Mouse (Mus musculus) urinary bladder, postnatal 14 days (tissue): ENCODE measurements around the gene Rnase9.

Experiments used
- DNase-seq: peaks from one replicate; pipeline ENCODE4 v3.0.0; 2021; ENCODE audit warnings: low spot score

Gene Rnase9

GRCm38 (mm10) chr14:51041769-51042168, at the start of gene Rnase9:
Gene Rnase9, minus strand, starts transcription at chr14:51041869.
- no peak for DNase-seq

GRCm38 (mm10) chr14:51090077-51090781, 48.6 kb upstream of the Rnase9 start:
- peak; percentile 81 for DNase-seq

DNA sequence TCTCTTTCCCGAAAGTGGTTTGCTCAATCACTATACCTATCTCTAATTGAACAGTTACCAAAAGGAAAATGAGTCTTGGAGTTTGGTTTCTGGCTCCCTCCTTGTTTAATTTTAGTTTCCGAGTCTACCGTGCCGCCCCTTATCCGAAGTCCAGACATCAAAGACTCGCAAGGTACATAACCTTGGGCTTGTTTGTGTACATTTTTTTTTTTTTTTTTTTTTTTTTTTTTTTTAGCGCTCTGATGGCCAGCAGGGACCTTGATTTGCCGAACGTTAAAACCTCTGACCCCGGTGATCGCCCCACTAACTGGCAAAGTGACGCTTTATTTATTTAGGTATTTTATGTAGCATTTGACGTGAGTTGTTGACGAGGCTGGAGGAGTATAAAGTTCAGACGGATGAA, 48.0 kb upstream of the Rnase9 start:
- no peak for DNase-seq

- DNase-seq: peak; percentile 96
Measured at GRCm38 (mm10) chr14:51088970-51089673, 47.5 kb upstream of the Rnase9 start.

- DNase-seq: peak; percentile 87
Measured at GRCm38 (mm10) chr14:51088166-51088969, 46.7 kb upstream of the Rnase9 start.

DNA sequence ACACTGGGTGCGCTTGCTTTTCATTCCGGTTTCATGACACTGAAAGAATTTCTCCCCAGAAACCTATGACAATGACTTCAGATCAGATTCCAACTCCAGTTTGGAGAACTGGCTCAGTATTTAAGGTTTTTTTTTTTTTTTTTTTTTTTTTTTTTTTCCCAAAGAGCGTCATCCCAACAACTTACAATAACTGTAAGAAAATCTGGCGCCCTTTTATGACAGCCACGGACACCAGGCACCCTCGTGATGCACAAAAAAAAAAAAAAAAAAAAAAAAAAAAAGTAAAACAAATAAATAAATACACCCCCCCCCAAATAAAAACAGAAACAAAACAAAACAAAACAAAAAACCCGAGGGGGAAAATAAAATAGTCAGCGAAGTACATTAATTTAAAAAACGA, 46.1 kb upstream of the Rnase9 start:
- no peak for DNase-seq

DNA sequence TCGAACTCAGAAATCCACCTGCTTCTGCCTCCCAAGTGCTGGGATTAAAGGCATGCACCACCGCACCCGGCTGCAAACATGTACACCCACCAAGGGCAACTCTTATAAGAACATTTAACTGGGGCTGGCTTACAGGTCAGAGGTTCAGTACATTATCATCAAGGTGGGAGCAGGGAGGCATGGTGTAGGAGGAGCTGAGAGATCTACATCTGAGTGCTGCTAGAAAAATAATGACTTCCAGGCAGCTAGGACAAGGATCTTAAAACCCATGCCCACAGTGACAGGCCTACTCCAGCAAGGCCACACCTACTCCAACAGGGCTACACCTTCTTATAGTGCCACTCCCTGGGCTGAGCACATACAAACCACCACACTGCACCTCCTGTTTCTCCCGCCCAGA, 44.2 kb upstream of the Rnase9 start:
- no peak for DNase-seq

DNA sequence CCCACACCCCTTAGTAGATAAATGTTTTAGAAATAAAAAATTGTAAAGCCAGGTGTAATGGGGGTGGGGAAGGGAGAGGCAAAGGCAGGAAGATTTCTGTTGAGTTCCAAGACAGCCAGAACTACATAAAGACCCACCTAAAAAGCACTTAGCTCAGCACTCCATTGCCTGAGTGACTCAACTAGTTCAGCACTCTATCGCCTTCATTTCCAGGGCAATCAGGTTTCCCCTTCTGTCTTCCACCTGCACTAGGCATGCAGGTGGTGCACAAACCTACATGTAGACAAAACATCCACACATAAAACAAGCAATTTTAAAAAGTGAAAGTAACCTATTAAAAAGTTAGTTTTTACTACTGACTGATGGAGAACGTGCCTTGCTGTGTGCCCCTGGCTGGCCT, 43.4 kb upstream of the Rnase9 start:
- no peak for DNase-seq

DNA sequence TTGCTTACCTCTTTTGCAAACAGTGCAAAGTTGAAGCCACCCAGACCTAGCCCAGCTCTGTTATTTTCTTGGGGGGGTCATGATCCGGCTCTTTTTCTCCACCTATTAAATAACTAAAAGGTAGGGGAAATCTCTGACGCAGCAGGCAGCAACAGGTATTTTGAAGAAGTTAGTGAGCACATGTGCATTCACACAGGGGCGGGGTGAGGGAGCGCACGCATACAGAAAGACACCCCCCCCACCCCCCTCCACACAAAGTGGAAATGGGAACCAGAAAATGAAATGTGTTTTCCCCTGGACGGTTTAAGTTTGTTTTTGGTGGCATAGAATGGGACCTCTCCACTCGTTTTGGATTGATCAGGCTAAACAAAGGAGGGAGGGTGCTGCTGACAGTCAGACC, 42.1 kb upstream of the Rnase9 start:
- no peak for DNase-seq

- peak; percentile 50 for DNase-seq
Measured at GRCm38 (mm10) chr14:51082599-51083581, 41.2 kb upstream of the Rnase9 start.

DNA sequence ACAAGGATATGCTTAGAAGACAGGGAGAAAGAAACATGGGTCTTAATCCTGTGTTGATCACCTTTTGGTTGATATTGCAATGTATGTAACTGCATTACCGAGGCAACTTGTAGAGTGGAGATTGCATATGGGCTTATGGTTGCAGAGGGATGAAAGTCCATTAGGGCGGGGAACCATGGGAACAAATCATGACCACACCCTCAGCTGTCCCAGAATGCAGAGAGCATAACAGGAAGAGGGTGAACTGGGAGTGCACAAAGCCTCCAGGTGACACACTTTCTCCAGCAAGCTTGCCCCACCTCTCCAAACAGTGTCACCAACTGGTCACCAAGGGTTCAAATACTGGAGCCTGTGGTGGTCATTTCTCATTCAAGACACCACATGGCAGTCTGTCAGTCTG, 39.4 kb upstream of the Rnase9 start:
- DNase-seq: no peak

- DNase-seq: no peak
Measured at GRCm38 (mm10) chr14:51079180-51079579, 37.5 kb upstream of the Rnase9 start.

DNA sequence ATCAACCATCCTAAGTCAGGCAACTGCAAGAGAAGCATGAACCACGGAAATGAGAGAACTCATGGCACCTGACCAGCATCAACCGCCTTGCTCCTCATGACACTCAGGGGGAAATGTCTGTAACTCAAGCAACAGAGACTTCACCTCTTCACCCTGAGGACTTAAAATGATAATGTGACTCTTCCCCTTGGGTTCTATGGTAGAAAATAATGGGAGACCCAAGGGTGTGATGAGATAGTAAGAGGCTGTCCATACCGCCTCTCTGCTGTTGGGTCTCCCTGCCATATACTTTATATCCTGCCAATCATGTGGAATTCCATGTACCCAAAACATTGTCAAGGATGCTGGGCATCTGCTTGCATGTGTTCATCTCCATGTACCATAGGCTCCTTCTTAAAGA, 32.7 kb upstream of the Rnase9 start, which contains the start of gene Olfr750:
Gene Olfr750 (minus strand): TSS at position 101 of the 400 bp plus-strand sequence.
- no peak for DNase-seq

- peak; percentile 50 for DNase-seq
Measured at GRCm38 (mm10) chr14:51069617-51070016, 27.9 kb upstream of the Rnase9 start.

DNA sequence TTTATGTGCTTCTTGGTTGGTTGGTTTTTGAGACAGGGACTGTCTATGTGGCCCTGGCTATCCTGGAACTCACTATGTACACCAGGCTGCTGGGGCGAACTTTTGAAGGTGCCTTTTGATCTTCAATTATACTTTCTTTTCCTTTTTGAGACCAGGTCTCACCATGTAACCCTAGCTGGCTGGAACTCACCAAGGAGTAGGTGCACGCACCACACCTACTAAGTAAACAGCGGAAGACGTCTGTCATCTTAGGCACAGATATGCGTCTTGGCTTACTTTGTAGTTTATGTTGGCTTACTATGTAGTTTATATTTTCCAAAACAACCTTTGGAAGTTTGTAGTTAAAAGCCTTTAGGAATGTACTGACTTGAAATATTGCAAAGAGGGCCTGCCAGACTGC, 27.3 kb upstream of the Rnase9 start:
- DNase-seq: no peak

DNA sequence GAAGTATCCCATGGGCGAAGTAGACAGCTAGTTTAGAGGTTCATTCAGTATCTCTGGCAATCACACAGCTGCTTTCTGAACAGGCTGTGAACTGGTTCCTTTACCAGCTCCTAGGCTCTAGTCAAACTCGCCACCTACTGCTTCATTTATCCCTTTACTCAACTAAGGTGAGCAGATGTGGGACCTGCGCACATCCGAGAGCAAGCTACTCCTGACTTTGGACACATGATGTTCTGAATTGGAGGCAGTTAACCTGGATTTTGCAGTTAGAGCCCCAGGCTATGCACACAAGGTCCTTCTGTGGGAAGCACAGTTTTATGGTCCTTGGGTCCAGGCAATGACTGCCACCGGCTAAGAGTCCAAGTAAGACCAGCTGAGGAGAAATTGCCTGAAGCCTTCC, 19.1 kb upstream of the Rnase9 start:
- no peak for DNase-seq

- no peak for DNase-seq
Measured at GRCm38 (mm10) chr14:51057401-51057831, 15.7 kb upstream of the Rnase9 start, which contains the start of gene Rnase12. Gene Rnase12, minus strand, starts transcription at chr14:51057661.

GRCm38 (mm10) chr14:51054243-51055237, 12.9 kb upstream of the Rnase9 start:
- DNase-seq: no peak

DNA sequence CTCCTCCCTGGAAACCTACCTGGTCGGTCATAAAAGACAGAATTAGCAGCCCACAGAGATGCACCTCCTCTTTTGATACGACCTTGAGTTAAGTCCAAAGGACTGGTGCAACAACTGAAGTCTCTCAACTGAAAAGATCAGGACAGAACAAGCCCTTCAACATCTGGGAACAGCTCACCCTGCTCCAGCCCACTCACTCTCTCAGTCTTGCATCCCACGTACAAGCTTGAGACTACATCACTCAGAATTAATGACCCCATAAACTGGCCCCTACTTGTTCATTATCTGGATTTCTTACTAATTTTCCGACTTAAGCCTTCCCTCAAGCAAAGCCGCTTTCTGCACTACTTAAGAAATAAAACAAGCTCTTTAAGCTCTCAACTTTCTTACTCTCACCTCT, 11.5 kb upstream of the Rnase9 start:
- DNase-seq: no peak

GRCm38 (mm10) chr14:51051941-51052340, 10.3 kb upstream of the Rnase9 start:
- DNase-seq: no peak
